Mouse (Mus musculus): ENCODE data around the gene Nell2. TPM values are rescaled to one million over a fixed set of nuclear protein-coding genes. Genes with fewer than 3 reads are reported as not detected.

Gene Nell2
- polyA plus RNA-seq, 1 experiment from 2014 or later, result 0.76 TPM

DNA sequence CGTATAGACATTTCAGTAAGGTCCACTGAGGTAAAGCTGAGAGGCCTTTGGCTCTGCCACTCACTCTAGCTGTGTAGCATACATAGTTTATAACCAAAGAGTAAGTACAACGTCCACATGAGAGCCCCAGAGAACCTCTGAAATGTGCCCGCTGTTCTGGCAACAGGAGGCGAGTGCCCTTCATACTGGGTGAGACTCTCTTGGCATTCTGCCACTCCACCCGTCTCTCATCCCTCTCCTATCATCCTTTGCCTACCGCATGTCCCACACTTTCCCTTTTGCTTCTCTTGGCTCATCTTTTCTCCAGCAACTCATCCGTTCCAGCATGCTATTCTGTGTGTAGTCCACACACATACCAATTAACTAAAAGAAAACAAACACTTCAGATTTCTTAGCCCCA, 442.4 kb downstream of the Nell2 start:
- ChIA-PET CTCF (no interaction called here), POLR2A (no interaction called here)
- DNase-seq (ENCODE audit: low read depth, low spot score) (no peak), ATAC-seq (no peak)
- in situ Hi-C loops (cut with MboI; ENCODE audit: low pct_unique_long_range_greater_than_20kb), result no loop called here
- no peak for TF ChIP-seq CTCF (IDR thresholded peaks at IDR 0.05)
- H3K27me3 ChIP-seq, result no peaks in the 10 kb centered on the region

DNA sequence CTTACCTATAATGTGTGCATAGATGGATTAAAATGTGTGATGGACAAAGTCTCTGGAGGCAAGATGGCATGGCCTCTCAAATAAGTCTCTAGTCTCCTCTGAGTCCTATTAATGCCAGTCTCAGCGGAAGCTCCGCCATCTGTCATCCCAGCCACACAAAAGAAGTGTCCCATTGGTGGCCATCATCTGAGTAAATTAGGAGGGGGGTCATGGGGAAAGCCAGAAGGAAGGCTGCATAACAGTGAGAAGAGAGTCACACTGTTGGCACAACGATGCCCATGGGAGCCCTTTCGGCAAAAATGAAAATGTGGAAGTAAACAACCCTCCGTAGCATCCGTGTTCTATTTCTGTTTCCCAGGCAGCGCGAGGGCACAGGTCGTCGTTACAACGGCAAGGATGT, 446.7 kb downstream of the Nell2 start:
- in situ Hi-C loops (cut with MboI; ENCODE audit: low pct_unique_long_range_greater_than_20kb), result no loop called here
- ChIA-PET CTCF (no interaction called here), POLR2A (no interaction called here)
- DNase-seq (ENCODE audit: low read depth, low spot score), result no peak
- ATAC-seq, result no peak
- H3K27me3 ChIP-seq, result no peaks in the 10 kb centered on the region
- no peak for TF ChIP-seq CTCF (IDR thresholded peaks at IDR 0.05)

DNA sequence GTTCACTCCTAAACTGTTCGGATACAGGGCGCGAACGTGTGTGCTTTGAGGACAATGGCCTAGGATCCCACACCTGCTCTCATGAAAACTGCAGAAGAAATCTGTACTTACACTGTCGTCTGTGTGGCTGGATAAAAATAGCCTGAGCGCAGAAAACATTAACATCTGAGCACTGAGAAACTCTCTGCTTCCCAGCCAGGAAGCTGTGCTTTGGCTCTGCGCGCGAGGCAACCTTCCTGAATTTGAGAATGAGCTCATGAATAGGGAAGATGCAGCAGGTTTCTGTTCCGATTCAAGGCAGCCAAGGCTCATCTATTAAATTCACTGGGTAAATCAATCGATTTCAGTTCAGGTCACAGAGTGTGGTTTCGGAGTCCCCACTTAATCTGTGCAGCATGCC, 453.0 kb downstream of the Nell2 start:
- no peak for ATAC-seq
- CTCF ChIA-PET, result no interaction called here

DNA sequence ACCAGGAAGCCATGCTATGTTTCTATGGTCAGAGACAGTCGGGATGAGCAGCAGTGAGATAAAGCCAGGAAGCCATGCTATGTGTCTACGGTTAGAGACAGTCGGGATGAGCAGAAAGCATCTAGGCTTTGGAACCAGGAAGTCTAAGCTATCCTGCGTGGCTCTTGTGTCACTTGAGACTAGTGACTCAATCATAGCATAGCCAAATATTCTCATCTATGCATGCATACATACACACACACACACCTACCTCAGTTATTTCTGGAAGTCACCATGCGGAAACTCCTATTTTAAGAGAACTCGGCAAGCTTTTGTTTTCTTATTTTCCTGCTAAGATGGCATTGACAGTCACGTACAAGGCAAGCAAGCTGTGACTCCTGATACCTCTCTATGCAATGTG, 457.5 kb downstream of the Nell2 start:
- TF ChIP-seq CTCF (IDR thresholded peaks at IDR 0.05), result no peak
- ChIA-PET CTCF (interaction anchor here (1.0 kb wide), 1 partner anchor 10 kb away, joined by 3 read pairs; no protein-coding TSS in a partner anchor), POLR2A (no interaction called here)
- no peak for ATAC-seq
- in situ Hi-C loops (cut with MboI; ENCODE audit: low pct_unique_long_range_greater_than_20kb), result no loop called here
- no peaks in the 10 kb centered on the region for H3K27me3 ChIP-seq
- DNase-seq (ENCODE audit: low read depth, low spot score), result no peak

More for the DNA sequence above, 453.0 kb downstream of the Nell2 start:
- no peaks in the 10 kb centered on the region for H3K27me3 ChIP-seq
- in situ Hi-C loops (cut with MboI; ENCODE audit: low pct_unique_long_range_greater_than_20kb), result no loop called here
- TF ChIP-seq CTCF (IDR thresholded peaks at IDR 0.05), result no peak
- POLR2A ChIA-PET, result interaction anchor here (0.6 kb wide), 1 partner anchor 68 kb away, joined by 6 read pairs; no protein-coding TSS in a partner anchor
- no peak for DNase-seq (ENCODE audit: low read depth, low spot score)

DNA sequence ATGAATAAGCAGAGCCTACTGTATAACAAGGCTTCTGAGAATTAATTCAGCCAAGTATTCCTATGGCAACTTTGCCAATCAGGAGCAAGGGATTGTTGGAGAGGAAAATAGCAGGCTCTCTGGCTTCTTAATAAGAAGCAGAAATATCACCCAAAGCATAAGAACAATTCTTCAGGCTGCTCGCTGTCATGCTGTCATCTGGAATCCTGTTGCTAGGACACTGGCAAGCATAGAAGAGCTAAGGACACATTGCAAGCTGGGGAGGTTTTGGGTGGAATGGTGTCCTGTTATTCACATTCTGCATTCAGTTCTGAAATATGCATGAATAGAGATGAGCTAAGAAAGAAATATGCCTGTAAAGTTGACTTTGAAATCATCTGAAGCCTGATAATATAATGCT, 459.6 kb downstream of the Nell2 start:
- POLR2A ChIA-PET, result interaction anchor here (0.7 kb wide), 1 partner anchor 40 kb away, joined by 3 read pairs; no protein-coding TSS in a partner anchor
- no peak for ATAC-seq
- CTCF ChIA-PET, result interaction anchor here (1.2 to 1.5 kb wide), 2 partner anchors 21 to 47 kb away, joined by 3 to 4 read pairs; no protein-coding TSS in a partner anchor
- TF ChIP-seq CTCF (IDR thresholded peaks at IDR 0.05), result no peak
- DNase-seq (ENCODE audit: low read depth, low spot score), result no peak
- H3K27me3 ChIP-seq, result no peaks in the 10 kb centered on the region
- in situ Hi-C loops (cut with MboI; ENCODE audit: low pct_unique_long_range_greater_than_20kb), result no loop called here

DNA sequence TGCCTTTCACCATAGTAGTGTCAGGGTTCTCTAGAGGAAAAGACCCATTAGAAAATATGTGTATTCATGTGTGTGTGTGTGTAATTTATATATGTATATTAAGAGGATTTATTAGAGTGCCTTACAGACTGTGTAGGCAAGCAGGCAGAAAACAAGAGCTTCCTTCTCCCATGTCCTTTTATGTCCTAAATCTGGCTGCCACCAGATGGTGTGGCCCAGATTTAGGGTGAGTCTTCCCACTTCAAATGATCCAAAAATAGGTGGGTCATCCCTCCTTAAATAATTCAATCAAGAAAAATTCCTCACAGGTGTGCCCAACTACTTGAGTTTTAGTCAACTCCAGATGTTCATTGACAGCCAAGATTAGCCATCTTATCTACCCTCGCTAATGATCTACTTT, 460.3 kb downstream of the Nell2 start:
- DNase-seq (ENCODE audit: low read depth, low spot score) (no peak), ATAC-seq (no peak)
- ChIA-PET CTCF (interaction anchor here (1.2 to 1.5 kb wide), 2 partner anchors 20 to 48 kb away, joined by 3 to 4 read pairs; no protein-coding TSS in a partner anchor), POLR2A (interaction anchor here (0.7 kb wide), 1 partner anchor 41 kb away, joined by 3 read pairs; no protein-coding TSS in a partner anchor)
- in situ Hi-C loops (cut with MboI; ENCODE audit: low pct_unique_long_range_greater_than_20kb), result no loop called here
- no peaks in the 10 kb centered on the region for H3K27me3 ChIP-seq
- TF ChIP-seq CTCF (IDR thresholded peaks at IDR 0.05), result no peak

DNA sequence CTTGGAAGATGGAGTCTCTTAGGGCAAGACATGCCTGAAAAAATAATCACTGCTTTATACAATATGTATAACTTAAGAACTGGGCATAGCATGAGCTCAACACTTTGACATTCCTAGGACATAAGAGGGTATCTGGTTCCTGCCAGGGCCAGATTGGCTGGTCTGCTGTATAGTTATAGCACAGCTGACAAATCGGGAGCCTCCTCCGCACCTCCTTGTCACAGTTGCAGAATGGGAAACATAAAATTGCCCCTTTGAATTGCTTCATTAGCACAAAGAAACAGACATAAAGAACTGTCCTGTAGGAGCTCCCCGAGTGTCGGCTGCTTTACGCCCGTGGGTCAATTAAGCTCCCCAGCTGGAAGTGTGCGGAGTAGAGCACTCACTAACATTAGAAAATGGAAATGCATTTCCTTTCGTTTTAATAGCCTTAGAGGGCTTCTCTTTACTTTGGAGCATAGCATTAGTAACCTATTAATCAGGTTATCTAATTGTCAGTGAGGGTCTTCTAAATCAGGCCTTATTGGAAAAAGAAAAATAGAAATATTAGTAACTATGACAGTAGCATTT, 473.2 kb downstream of the Nell2 start:
- TF ChIP-seq CTCF (IDR thresholded peaks at IDR 0.05), result no peak
- ChIA-PET CTCF (interaction anchor here (0.7 to 1.2 kb wide), 2 partner anchors 9 to 18 kb away, joined by 3 read pairs; no protein-coding TSS in a partner anchor), POLR2A (no interaction called here)
- no peaks in the 10 kb centered on the region for H3K27me3 ChIP-seq
- no peak for DNase-seq (ENCODE audit: low read depth, low spot score)
- no peak for ATAC-seq
- in situ Hi-C loops (cut with MboI; ENCODE audit: low pct_unique_long_range_greater_than_20kb), result no loop called here

DNA sequence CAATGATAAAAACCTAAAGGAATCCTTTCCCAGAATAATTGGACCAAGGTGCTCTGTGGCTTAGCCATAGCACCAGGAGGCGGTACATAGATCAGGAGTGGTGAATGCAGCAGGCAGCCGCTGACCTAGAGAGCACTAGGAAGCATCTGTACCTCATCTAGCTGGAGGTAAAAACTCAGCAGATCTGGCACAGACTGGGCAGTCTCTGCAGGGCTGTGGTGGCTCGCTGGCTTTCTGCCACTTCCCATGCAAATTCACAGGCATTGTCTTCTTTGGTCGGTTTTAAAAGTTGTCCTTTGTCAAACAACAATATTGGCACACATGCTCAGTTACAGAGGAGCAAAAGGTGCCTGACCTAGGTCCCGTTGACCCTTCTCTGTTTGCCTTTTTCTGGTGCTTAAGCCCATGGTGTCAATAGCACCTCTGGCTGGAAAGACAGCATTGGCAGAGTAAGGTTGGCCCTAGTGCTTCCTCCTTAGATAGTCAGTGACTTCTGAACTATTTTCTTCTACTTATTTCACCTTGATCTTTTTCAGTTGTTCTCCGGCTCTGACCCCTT, 479.1 kb downstream of the Nell2 start:
- no peaks in the 10 kb centered on the region for H3K27me3 ChIP-seq
- TF ChIP-seq CTCF (IDR thresholded peaks at IDR 0.05), result no peak
- in situ Hi-C loops (cut with MboI; ENCODE audit: low pct_unique_long_range_greater_than_20kb), result no loop called here
- ATAC-seq (no peak), DNase-seq (ENCODE audit: low read depth, low spot score) (no peak)
- ChIA-PET POLR2A (no interaction called here), CTCF (no interaction called here)

DNA sequence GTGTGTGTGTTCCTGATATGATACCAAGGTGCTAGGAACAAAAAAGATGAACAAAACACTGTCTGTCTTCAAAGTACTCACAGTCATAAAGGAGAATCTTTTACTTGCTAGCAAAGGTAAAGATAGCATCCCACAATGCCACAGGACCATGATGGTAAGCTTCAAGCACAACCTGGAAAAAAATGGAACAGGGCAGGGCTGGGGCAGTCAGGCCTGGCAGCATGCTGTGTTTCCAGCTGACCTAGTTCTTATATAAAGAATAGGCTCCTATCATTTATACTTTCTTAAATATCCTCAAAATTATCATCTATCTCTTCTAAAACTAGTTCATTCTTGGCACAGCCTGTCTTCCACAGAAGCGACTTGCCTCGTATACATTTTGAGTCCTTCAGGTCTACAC, 480.9 kb downstream of the Nell2 start:
- ChIA-PET POLR2A (no interaction called here), CTCF (interaction anchor here (1.4 kb wide), 1 partner anchor 14 kb away, joined by 4 read pairs; no protein-coding TSS in a partner anchor)
- TF ChIP-seq CTCF (IDR thresholded peaks at IDR 0.05), result no peak
- in situ Hi-C loops (cut with MboI; ENCODE audit: low pct_unique_long_range_greater_than_20kb), result no loop called here
- ATAC-seq (no peak), DNase-seq (ENCODE audit: low read depth, low spot score) (no peak)
- no peaks in the 10 kb centered on the region for H3K27me3 ChIP-seq

DNA sequence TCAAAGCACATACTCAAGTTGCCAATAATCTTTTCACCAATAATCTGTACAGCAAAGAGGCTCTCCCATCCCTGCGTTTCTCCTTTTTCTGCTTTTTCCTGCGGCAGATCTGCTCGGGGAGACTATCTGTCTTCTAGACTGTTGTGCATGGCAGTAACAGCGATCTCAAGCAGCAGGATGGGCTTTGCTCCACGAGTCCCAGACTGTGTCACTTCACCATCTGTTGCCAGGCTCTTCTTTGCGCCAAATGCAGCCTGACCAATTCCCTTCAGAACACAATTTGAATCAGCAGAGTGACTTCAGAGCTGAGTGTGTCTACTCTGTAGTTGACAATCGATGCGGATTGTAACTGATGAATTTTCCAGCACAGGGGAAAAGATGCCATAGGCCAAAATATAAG, 484.3 kb downstream of the Nell2 start:
- ChIA-PET CTCF (no interaction called here), POLR2A (no interaction called here)
- ATAC-seq (no peak), DNase-seq (ENCODE audit: low read depth, low spot score) (no peak)
- H3K27me3 ChIP-seq, result no peaks in the 10 kb centered on the region
- no peak for TF ChIP-seq CTCF (IDR thresholded peaks at IDR 0.05)
- in situ Hi-C loops (cut with MboI; ENCODE audit: low pct_unique_long_range_greater_than_20kb), result no loop called here

DNA sequence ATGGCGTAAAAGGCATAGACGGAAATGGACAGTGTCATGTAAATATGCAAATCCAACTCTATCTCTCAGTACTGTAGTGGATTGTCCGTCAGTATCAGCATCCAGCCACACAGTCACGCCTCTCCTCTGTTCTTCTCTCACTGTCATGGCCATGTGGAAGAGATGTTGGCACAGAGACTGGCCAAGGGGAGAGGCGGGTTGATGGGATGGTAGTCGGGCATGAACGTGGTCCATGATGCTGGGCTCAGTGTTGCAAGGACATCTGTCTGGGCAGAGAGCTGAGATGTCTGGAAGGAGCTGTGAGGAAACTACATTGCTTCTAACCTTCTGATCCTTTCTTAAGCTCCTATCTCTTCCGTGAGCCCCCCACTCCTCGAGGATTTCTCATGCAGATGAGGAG, 485.9 kb downstream of the Nell2 start:
- TF ChIP-seq CTCF (IDR thresholded peaks at IDR 0.05), result no peak
- ATAC-seq (no peak), DNase-seq (ENCODE audit: low read depth, low spot score) (no peak)
- in situ Hi-C loops (cut with MboI; ENCODE audit: low pct_unique_long_range_greater_than_20kb), result no loop called here
- ChIA-PET POLR2A (no interaction called here), CTCF (interaction anchor here (1.4 kb wide), 1 partner anchor 8 kb away, joined by 3 read pairs; no protein-coding TSS in a partner anchor)
- H3K27me3 ChIP-seq, result no peaks in the 10 kb centered on the region

All from Patski (cell line).